Mouse (Mus musculus) ES-E14 (cell line): ENCODE results near the gene Atp1a1.

Source experiments
- CHD2 ChIP-seq: IDR thresholded peaks from 2 replicates; pipeline ENCODE4 v1.6.1; 2014; ENCODE audit warnings: mild to moderate bottlenecking, low read depth, low read length, inconsistent platforms
- HCFC1 ChIP-seq: IDR thresholded peaks from 2 replicates; pipeline ENCODE4 v1.6.1; 2012; ENCODE audit warnings: low read length, inconsistent platforms, borderline replicate concordance; ENCODE audit not compliant: insufficient read depth
- MAFK ChIP-seq: IDR thresholded peaks from 2 replicates; pipeline ENCODE4 v1.6.1; 2014; ENCODE audit warnings: mild to moderate bottlenecking, low read depth, low read length, inconsistent platforms; ENCODE audit not compliant: insufficient read depth
- ZNF384 ChIP-seq: IDR thresholded peaks from 2 replicates; pipeline ENCODE4 v1.6.1; 2012; ENCODE audit warnings: low read depth, low read length, inconsistent platforms

GRCm38 (mm10) chr3:101596686-101597085, 7.8 kb downstream of the Atp1a1 start:
- TF ChIP-seq ZNF384 (no peak), HCFC1 (no peak), CHD2 (no peak), MAFK (no peak)
